Mouse (Mus musculus): Measurements from ENCODE around the gene Zfp53. TPM values are rescaled to one million over a fixed set of nuclear protein-coding genes. Genes with fewer than 3 reads are reported as not detected.

Gene Zfp53
- total RNA-seq, 2 experiments from 2014 or later, result 3.6 to 6.3 TPM

DNA sequence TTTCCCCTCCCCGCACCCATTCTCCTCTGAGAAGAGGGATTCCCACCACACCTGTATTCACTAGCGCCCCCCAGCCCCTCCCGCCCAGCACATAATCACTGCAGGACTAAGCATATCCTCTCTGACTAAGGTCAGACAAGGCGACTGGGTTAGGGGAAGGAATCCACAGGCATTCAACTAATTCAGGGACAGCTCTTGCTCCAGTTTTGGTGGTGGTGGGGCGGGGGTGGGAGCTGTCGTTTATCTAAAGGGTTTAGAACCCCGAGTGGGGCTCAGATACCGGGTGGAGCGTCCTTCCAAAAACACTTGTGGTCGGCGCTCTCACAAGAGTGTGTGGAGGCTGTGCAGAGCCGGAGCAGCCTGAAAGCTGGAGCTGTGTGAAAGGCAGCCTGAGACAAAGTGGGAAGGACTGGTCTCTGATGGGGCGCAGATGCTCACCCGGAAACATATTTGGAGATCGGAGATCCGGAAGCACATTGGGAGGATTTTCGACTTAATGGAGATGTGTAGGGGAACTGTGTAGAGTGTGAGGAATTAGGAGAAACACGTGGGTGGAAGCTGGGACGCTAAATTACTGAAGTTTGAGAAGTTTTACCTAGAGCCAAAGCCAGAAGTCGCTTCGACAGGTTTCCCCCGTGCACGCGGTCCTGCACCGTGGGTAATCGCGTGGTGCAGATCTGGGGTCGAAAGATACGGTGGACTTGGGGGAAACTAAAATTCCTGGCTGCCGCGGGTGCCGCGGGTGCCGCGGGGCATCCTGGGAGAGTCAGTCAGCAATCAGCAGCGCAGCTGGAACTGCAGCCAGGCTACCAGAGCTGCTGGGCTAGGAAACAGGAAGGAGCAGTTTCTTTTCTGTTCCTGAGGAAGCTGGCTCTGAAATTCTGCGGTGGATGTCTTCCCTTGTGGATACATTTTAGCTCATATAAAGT lies 27.7 kb downstream of the Zfp53 start:
- peak; percentile 95 for ATAC-seq (replicated peaks; ENCODE audit: low FRiP score, low TSS enrichment, poor library complexity, severe bottlenecking)

DNA sequence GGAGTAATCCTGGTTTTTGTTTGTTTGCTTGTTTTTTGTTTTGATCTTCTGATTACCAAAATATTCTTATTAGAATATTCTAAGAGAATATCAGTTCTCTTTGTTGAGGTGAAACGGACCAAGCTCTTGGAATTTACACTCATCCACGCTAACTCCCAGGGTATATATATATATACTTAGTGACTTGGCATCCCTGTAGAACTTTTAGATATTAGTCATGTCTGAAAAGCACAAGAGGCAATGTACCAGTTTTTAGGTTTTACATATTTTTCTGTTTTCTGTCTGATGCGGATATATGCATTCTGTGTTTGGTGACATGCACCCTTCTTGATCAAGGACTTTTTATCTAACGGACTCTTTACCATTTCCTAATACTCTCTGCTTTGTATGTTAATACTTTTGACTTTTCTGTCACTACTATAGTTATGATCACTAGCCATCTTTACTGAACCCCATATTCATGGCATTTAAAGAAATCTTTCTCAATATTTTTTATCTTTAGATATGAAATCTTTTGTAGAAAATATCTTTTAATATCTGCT lies 28.4 kb downstream of the Zfp53 start:
- ATAC-seq (replicated peaks; ENCODE audit: low FRiP score, low TSS enrichment, poor library complexity, severe bottlenecking), result peak; percentile 6; the same call in 1 of the 2 replicates

DNA sequence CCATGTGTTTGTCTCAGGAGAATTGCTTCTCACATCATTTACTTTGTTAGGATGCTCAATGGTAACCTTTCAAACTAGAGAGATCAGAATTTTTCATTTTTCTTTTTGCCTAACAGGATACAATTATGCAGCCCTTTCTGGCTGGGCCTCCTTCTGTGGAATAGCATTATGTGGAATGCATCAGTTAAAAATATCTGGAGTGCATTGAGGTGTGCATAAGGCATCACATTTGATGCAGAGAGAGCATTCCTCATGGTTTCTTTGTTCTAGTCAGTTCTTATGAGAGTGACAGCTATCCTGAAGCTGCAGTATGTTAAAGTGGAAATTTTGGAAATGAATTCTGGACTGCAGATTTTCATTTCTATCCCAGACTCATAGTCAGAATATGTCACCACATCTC lies 37.5 kb downstream of the Zfp53 start:
- no peak for ATAC-seq (replicated peaks; ENCODE audit: low FRiP score, low TSS enrichment, poor library complexity, severe bottlenecking)

DNA sequence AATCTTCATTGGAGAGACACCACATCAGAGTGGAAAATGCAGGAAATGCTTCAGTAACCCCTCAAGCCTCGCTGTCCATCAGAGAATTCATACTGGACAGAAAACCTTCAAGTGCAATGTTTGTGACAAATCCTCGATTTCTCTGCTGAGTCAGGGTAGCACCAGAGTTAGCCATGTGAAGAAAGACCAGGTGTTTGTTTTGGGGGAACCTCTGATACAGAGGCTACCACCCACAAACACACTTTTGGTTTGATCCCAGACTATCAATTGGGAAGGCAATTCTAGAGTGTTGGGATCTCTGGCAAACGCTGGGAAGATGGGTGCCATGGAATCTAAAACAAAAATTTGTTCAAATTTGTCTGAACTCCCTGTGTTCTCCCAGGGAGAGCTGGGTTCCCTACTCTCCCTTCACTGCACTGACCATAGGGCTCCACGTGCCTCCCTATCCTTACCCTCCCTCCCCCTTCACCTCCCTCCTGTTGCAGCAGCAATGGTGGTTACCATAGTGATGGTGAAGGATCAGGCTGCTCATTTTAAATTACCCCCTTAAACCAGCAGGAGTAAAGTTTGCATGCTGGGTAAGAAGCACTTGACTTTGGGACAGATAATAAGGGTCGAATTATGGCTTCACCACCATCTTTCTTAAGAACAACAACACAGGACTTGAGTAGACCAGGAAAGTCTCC lies 42.0 kb downstream of the Zfp53 start:
- no peak for ATAC-seq (replicated peaks; ENCODE audit: low FRiP score, low TSS enrichment, poor library complexity, severe bottlenecking)

DNA sequence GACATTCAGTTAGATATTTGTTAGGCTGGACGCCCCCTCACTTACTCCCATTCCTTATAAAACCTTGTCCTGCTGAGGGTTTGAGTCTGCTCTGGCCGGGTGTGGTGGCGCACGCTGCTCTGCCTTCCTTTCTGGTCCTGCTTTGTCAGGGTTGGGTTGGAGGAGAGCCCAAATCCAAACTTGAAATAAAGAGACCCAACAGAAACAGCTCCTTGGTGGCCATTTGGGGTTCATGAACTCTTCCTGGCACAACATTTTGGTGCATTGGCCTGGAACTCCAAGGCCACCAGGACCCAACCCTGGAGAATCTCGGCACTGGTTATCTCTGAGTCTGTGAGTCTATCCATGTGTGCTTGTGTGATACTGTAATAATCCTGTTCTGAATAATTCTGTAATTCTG lies 42.8 kb downstream of the Zfp53 start:
- ATAC-seq (replicated peaks; ENCODE audit: low FRiP score, low TSS enrichment, poor library complexity, severe bottlenecking), result peak; percentile 4

DNA sequence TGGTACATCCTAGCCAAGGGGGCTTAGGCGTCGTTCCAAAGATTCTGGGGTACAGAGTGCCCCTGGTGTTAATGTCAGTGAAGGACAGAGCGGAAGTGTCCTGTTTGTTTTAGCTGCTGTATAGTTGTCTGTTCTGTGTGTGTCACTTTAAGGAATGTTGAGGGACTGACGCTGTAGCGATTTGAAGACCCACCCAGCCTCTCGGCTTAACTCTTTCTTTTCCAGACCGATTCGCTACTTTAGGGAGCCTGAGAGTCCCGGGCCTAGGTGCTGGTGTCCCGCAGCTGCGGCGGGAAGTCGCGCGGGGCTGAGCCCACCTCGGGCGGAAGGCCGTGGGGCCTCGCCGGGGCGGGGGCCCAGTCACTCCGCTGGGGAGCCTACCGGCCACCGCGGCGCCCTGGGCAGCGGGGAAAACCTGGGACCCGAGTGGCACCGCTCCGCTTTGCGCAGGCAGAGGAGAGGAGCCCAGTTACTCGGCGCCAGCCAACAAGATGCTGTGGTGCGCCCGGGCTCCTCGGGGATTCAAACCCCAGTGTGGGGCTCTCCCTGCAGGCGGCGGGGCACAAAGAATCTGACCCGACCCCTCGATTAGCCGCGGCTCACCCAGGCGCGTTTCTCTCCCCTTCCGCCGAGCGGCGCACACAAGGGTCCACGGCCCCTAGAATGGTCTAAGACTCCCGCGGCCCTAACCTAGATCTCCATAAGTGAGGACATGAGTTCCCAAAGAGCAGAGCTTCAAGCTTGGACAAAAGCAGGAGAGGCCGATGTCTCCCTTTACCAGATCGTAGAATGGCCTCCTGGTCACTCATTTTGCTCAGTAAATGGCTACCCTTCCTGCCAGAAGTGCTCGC lies 43.5 kb downstream of the Zfp53 start:
- peak; percentile 66 for ATAC-seq (replicated peaks; ENCODE audit: low FRiP score, low TSS enrichment, poor library complexity, severe bottlenecking)

DNA sequence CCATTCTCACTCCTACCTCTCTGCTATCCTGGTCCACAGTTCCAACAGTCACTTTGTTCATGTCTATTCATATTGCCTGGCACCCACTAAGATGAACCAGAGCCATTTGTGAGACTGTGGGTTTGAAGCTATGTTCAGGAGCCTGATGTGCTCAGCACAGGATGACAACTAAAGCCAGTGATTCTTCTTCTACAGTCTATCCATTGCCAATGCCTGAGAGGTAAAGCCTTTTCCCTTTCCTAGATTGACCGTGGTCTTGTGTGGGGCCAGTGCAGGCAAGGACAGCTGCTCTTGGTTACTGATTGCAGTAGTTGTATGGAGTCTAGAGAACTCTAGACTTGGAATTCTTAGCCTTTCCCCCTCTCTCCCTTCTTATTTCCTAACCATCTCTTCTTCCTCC lies 45.2 kb downstream of the Zfp53 start:
- ATAC-seq (replicated peaks; ENCODE audit: low FRiP score, low TSS enrichment, poor library complexity, severe bottlenecking), result no peak

DNA sequence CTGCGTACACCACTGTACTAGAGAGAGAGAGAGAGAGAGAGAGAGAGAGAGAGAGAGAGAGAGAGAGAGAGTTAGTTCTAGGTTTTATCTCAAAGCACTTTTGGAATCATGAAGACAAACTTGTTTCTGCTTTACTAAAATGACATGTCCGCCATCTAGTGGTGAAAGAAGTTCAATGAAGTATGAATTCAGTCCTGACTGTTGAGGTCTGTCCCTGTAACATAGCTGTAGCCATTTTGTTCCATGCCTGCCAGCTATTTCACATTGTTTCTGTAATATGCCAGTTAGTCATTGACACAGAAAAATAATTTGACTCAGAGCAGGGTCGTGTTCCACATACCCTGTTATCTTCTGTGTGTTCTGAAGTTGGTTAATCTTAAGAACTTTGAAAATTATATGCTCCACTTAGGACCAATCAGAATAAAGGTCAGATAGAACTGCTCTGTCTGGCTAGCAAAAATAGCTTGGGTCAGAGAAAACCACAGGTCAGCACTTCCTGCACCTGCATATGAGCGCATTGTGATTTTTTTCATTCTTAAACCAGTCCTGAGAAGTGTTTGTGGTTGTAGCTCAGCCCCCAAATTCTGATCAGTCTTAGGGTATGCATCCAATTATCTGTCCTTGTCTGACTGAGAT lies 45.8 kb downstream of the Zfp53 start:
- ATAC-seq (replicated peaks; ENCODE audit: low FRiP score, low TSS enrichment, poor library complexity, severe bottlenecking), result peak; percentile 45

DNA sequence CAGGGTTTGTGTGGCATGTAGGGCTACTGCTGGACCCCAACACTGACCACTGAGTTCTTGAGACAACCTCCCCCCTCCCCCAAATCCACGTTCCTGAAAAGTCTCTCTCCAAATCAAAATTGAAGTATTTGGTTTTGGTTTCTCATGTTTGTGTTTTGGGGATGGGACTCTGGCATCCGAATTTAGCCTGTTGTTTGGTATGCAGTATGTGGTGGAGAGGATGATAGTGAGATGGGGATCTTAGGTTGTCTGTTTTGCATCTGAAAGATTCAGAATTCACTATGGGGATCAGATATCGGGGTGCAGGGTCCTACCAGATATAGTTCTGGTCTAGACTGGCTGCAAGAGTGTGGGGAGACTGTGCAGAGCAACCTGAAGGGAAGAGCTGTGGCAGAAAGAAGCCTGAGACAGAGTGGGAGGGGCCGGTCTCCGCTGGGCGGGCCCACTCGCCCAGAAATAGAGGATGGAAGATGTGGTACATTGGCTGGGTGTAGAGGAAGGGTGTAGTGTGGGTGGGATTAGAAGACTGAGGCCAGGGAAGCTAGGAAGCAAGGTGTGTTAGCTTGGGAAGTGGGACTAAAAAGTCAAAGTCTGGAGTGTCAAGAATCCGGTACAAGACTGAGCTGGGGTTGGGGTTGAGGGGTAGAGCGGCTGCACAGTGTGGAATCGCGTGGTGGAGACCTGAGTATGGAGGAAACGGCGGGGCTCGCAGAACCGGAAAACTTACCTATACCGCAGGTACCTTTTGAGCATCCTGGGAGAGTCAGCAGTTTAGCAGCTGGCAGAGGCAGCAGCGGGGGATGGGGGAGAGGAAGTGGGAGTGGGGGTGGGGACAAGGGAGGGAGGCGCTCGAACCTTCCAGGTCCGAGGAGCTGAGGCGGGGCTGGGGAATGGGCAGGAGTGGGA lies 46.6 kb downstream of the Zfp53 start, which contains the start of gene Zfp52:
Gene Zfp52 (plus strand): TSS at position 444 of the 906 bp plus-strand sequence.
- peak; percentile 77 for ATAC-seq (replicated peaks; ENCODE audit: low FRiP score, low TSS enrichment, poor library complexity, severe bottlenecking)

DNA sequence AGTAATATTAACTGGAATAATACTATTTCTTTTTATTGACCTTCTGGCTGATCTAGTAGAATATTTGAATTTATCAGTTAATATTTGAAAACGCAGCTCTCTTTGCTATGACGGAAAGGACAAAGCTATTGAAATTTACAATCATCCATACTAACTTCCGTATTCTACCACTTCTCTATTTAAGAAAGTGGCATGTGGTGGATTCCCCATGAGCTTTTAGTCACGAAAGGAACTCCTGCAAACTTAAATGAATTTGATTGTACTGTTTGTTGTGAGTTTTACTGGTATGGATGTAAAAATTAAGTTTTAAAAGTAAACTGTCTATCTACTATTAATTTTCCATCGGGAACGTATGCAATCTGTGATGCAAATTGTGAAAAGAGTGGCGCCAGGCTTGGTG lies 47.3 kb downstream of the Zfp53 start:
- ATAC-seq (replicated peaks; ENCODE audit: low FRiP score, low TSS enrichment, poor library complexity, severe bottlenecking), result no peak

DNA sequence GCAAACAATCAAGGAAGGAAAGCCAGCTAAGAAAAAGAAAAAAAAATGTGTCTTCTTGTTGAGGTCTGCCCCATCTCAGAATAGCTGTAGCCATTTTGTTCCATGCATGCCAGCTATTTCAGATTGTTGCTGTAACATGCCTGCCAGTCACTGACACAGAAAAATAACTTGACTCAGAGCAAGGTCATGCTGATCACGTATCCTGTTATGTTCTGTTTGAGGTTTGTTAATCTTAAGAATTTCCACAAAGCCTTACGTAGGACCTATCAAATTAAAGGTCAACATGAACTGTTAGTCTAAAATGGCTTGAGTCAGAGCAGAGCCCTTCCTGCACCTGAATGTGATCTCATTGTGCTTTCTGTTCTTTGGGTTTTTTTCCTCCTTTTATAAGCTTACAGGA lies 47.9 kb downstream of the Zfp53 start:
- no peak for ATAC-seq (replicated peaks; ENCODE audit: low FRiP score, low TSS enrichment, poor library complexity, severe bottlenecking)

DNA sequence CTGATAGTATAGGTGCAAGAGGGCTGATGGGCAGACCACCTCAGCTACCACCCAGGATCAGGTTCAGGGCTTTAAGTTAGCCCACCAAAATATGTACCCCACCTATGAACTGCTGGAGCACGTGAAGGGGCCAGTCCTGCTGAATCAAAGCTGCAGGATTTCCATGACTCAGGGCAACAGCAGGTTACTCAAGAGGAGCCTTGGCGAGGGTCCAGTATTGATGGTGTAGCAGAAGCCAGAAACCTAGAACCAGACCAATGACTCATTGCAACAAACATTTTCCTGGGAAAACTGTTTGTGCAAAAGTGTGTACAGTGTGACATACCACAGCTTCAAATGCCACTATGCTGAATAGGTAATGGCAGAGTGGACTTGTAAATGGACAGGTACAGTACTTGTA lies 69.0 kb downstream of the Zfp53 start:
- no peak for ATAC-seq (replicated peaks; ENCODE audit: low FRiP score, low TSS enrichment, poor library complexity, severe bottlenecking)

Other genes starting within 250 kb of the Zfp53 start
- gene Vmn1r235, start 232.6 kb upstream of the Zfp53 start, total RNA-seq (2014; fragmentation: Nextera tagmentation), result not detected in 2 replicates
- gene Vmn1r235, start 232.6 kb upstream of the Zfp53 start, total RNA-seq (2017), result not detected in 2 replicates
- gene Vmn1r236, start 206.1 kb upstream of the Zfp53 start, total RNA-seq (2014; fragmentation: Nextera tagmentation), result not detected in 2 replicates
- gene Vmn1r236, start 206.1 kb upstream of the Zfp53 start, total RNA-seq (2017), result not detected in 2 replicates
- gene Vmn1r237, start 177.1 kb upstream of the Zfp53 start, total RNA-seq (2014; fragmentation: Nextera tagmentation), result not detected in 2 replicates
- not detected in 2 replicates for gene Vmn1r237, start 177.1 kb upstream of the Zfp53 start, total RNA-seq (2017)
- 3.8 and 4.5 TPM in 2 replicates for gene Zfp677, start 105.2 kb upstream of the Zfp53 start, total RNA-seq (2014; fragmentation: Nextera tagmentation)
- 9.0 and 11.8 TPM in 2 replicates for gene Zfp677, start 105.2 kb upstream of the Zfp53 start, total RNA-seq (2017)
- 5.4 and 5.7 TPM in 2 replicates for gene Zfp54, start 65.8 kb upstream of the Zfp53 start, total RNA-seq (2014; fragmentation: Nextera tagmentation)
- gene Zfp54, start 65.8 kb upstream of the Zfp53 start, total RNA-seq (2017), result 4.9 and 6.8 TPM in 2 replicates
- gene Zfp51, start 38.6 kb upstream of the Zfp53 start, total RNA-seq (2014; fragmentation: Nextera tagmentation), result 7.6 and 11.4 TPM in 2 replicates
- 11.4 and 11.8 TPM in 2 replicates for gene Zfp51, start 38.6 kb upstream of the Zfp53 start, total RNA-seq (2017)
- 9.9 and 12.8 TPM in 2 replicates for gene Zfp52, start 46.5 kb downstream of the Zfp53 start, total RNA-seq (2014; fragmentation: Nextera tagmentation)
- gene Zfp52, start 46.5 kb downstream of the Zfp53 start, total RNA-seq (2017), result 16.9 and 29.6 TPM in 2 replicates
- gene Zfp948, start 78.0 kb downstream of the Zfp53 start, total RNA-seq (2014; fragmentation: Nextera tagmentation), result 2.0 and 3.8 TPM in 2 replicates
- 1.6 and 4.6 TPM in 2 replicates for gene Zfp948, start 78.0 kb downstream of the Zfp53 start, total RNA-seq (2017)
- gene Zfp983, start 161.6 kb downstream of the Zfp53 start, total RNA-seq (2014; fragmentation: Nextera tagmentation), result 2.5 and 2.8 TPM in 2 replicates
- gene Zfp983, start 161.6 kb downstream of the Zfp53 start, total RNA-seq (2017), result 2.4 and 4.3 TPM in 2 replicates
- gene Gm10226, start 202.9 kb downstream of the Zfp53 start, total RNA-seq (2014; fragmentation: Nextera tagmentation), result 12.7 TPM in 1 of 2 replicates, not detected in the other
- gene Gm10226, start 202.9 kb downstream of the Zfp53 start, total RNA-seq (2017), result 69.3 TPM in 1 of 2 replicates, not detected in the other
- gene Zfp760, start 218.7 kb downstream of the Zfp53 start, total RNA-seq (2014; fragmentation: Nextera tagmentation), result 8.0 and 9.4 TPM in 2 replicates
- gene Zfp760, start 218.7 kb downstream of the Zfp53 start, total RNA-seq (2017), result 6.2 and 7.2 TPM in 2 replicates
- 4.5 and 6.3 TPM in 2 replicates for gene Zfp229, start 241.8 kb downstream of the Zfp53 start, total RNA-seq (2014; fragmentation: Nextera tagmentation)
- gene Zfp229, start 241.8 kb downstream of the Zfp53 start, total RNA-seq (2017), result 3.8 and 10.1 TPM in 2 replicates

All from megakaryocyte-erythroid progenitor cell, adult 5-6 weeks (primary cell).